Mouse (Mus musculus) heart, embryonic 12.5 days (tissue): ENCODE measurements around the gene Stk40. TPM values are rescaled to one million over a fixed set of nuclear protein-coding genes. Genes with fewer than 3 reads are reported as not detected.
"Not testable (repeated sequence)": the region's sequence is repeated elsewhere in the genome, so short reads cannot be mapped to it uniquely, and the experiment has no call there.

Experiments
- ATAC-seq: fragments of 200-750 bp; cut with Nextera tagmentation; 2 replicates; pipeline ENCODE4 v1.8.0; 2017; ENCODE audit warnings: moderate TSS enrichment, moderate library complexity; ENCODE audit not compliant: insufficient number of reproducible peaks, low FRiP score
- H3K27ac ChIP-seq: fragments of 300-500 bp; sonication (generic); 2 replicates; pipeline ENCODE4 v1.5.1; 2016; ENCODE audit warnings: mild to moderate bottlenecking, moderate library complexity; ENCODE audit not compliant: poor library complexity, severe bottlenecking
- H3K27me3 ChIP-seq: fragments of 300-500 bp; sonication (generic); replicated peaks from 2 replicates; pipeline ENCODE4 v1.6.1; 2016; ENCODE audit warnings: mild to moderate bottlenecking, moderate library complexity
- H3K36me3 ChIP-seq: fragments of 300-500 bp; sonication (generic); 2 replicates; pipeline ENCODE4 v1.6.1; 2016; ENCODE audit warnings: mild to moderate bottlenecking, moderate library complexity
- H3K4me1 ChIP-seq: fragments of 300-500 bp; sonication (generic); replicated peaks from 2 replicates; pipeline ENCODE4 v1.6.1; 2016; ENCODE audit warnings: mild to moderate bottlenecking
- H3K4me2 ChIP-seq: fragments of 300-500 bp; sonication (generic); 2 replicates; pipeline ENCODE4 v1.6.1; 2016; ENCODE audit warnings: mild to moderate bottlenecking, moderate library complexity
- H3K4me3 ChIP-seq: fragments of 300-500 bp; sonication (generic); 2 replicates; pipeline ENCODE4 v1.5.1; 2016; ENCODE audit warnings: mild to moderate bottlenecking
- H3K9ac ChIP-seq: fragments of 300-500 bp; sonication (generic); 2 replicates; pipeline ENCODE4 v1.6.1; 2016; ENCODE audit warnings: mild to moderate bottlenecking, moderate library complexity
- H3K9me3 ChIP-seq: fragments of 300-500 bp; sonication (generic); replicated peaks from 2 replicates; pipeline ENCODE4 v1.6.1; 2016; ENCODE audit warnings: mild to moderate bottlenecking, moderate library complexity
- WGBS: fragments of 180-500 bp; shearing (Covaris S2); methylation state at CpG from one replicate; pipeline ENCODE4 v1.1.7; 2016; 5-methylcytosine and 5-hydroxymethylcytosine counted together
- polyA plus RNA-seq: library from polyadenylated mRNA; unstranded; fragments of >200 nt; fragmentation: Nextera tagmentation; extraction: Ambion mirVana; gene quantifications from 2 replicates; pipeline ENCODE4 v1.2.1, GENCODE M21; 2016

Gene Stk40
- polyA plus RNA-seq, 1 experiment from 2014 or later, result 35.0 TPM

GRCm38 (mm10) chr4:126081601-126082000 is 22.2 kb upstream of the Stk40 start:
- H3K27me3 ChIP-seq, result no peaks in the 10 kb centered on the region
- 0 out of 2 replicates have a peak, but pooled peaks cover 3% of the 10 kb centered on the region for H3K36me3 ChIP-seq
- no peak for ATAC-seq
- H3K9ac ChIP-seq, result no peak overlapping the region
- no peak overlapping the region for H3K4me2 ChIP-seq
- no peak overlapping the region for H3K27ac ChIP-seq
- no peaks in the 10 kb centered on the region for H3K9me3 ChIP-seq
- H3K4me3 ChIP-seq, result no peak overlapping the region
- 84% methylated on average over 1 of the region's 1 CpGs for WGBS
- no peaks in the 10 kb centered on the region for H3K4me1 ChIP-seq

GRCm38 (mm10) chr4:126083021-126083420 is 20.7 kb upstream of the Stk40 start:
- Histone ChIP-seq H3K27ac (no peak overlapping the region), H3K4me3 (no peak overlapping the region), H3K4me2 (no peak overlapping the region), H3K9ac (no peak overlapping the region), H3K36me3 (0 out of 2 replicates have a peak, but pooled peaks cover 3% of the 10 kb centered on the region), H3K27me3 (no peaks in the 10 kb centered on the region), H3K4me1 (peaks cover 9% of the 10 kb centered on the region; the same call in 1 of the 2 replicates), H3K9me3 (no peaks in the 10 kb centered on the region)
- ATAC-seq, result no peak
- WGBS, result 79% methylated on average over 9 of the region's 9 CpGs

GRCm38 (mm10) chr4:126084382-126084781 is 19.4 kb upstream of the Stk40 start:
- 63% methylated on average over 8 of the region's 8 CpGs for WGBS
- Histone ChIP-seq H3K27ac (no peak overlapping the region), H3K4me3 (no peak overlapping the region), H3K4me1 (peaks cover 9% of the 10 kb centered on the region; the same call in 1 of the 2 replicates), H3K9ac (no peak overlapping the region), H3K4me2 (no peak overlapping the region), H3K9me3 (no peaks in the 10 kb centered on the region), H3K27me3 (no peaks in the 10 kb centered on the region), H3K36me3 (0 out of 2 replicates have a peak, but pooled peaks cover 3% of the 10 kb centered on the region)
- ATAC-seq, result no peak

- Histone ChIP-seq H3K9ac (no peak overlapping the region), H3K4me1 (peaks cover 9% of the 10 kb centered on the region; the same call in 1 of the 2 replicates), H3K36me3 (0 out of 2 replicates have a peak, but pooled peaks cover 3% of the 10 kb centered on the region), H3K9me3 (no peaks in the 10 kb centered on the region), H3K27me3 (no peaks in the 10 kb centered on the region), H3K4me2 (no peak overlapping the region), H3K27ac (no peak overlapping the region), H3K4me3 (no peak overlapping the region)
- peak; percentile 73 for ATAC-seq
- 27% methylated on average over 7 of the region's 7 CpGs for WGBS
These were observed 17.7 kb upstream of the Stk40 start for GRCm38 (mm10) chr4:126085996-126086576.

- Histone ChIP-seq H3K4me2 (no peak overlapping the region), H3K4me1 (peaks cover 9% of the 10 kb centered on the region; the same call in 1 of the 2 replicates), H3K9me3 (no peaks in the 10 kb centered on the region), H3K36me3 (no peaks in the 10 kb centered on the region), H3K4me3 (no peak overlapping the region), H3K27ac (no peak overlapping the region), H3K9ac (no peak overlapping the region), H3K27me3 (no peaks in the 10 kb centered on the region)
- ATAC-seq, result no peak
- WGBS, result 58% methylated on average over 7 of the region's 7 CpGs
These were observed 13.5 kb upstream of the Stk40 start for GRCm38 (mm10) chr4:126090101-126090847.

GRCm38 (mm10) chr4:126090848-126091124 is 13.0 kb upstream of the Stk40 start:
- H3K27ac ChIP-seq, result no peak overlapping the region
- H3K9ac ChIP-seq, result no peak overlapping the region
- H3K4me3 ChIP-seq, result no peak overlapping the region
- peaks cover 9% of the 10 kb centered on the region; the same call in 1 of the 2 replicates for H3K4me1 ChIP-seq
- H3K27me3 ChIP-seq, result no peaks in the 10 kb centered on the region
- no peak for ATAC-seq
- H3K9me3 ChIP-seq, result no peaks in the 10 kb centered on the region
- H3K4me2 ChIP-seq, result no peak overlapping the region
- H3K36me3 ChIP-seq, result no peaks in the 10 kb centered on the region
- 72% methylated on average over 4 of the region's 4 CpGs for WGBS

- no peak overlapping the region for H3K4me2 ChIP-seq
- H3K4me3 ChIP-seq, result no peak overlapping the region
- no peak for ATAC-seq
- no peak overlapping the region for H3K27ac ChIP-seq
- no peaks in the 10 kb centered on the region for H3K27me3 ChIP-seq
- no peaks in the 10 kb centered on the region for H3K9me3 ChIP-seq
- no peak overlapping the region; the same call in 1 of the 2 replicates for H3K9ac ChIP-seq
- H3K4me1 ChIP-seq, result peaks cover 9% of the 10 kb centered on the region; the same call in 1 of the 2 replicates
- 77% methylated on average over 8 of the region's 8 CpGs for WGBS
- no peaks in the 10 kb centered on the region for H3K36me3 ChIP-seq
These were observed 11.9 kb upstream of the Stk40 start for GRCm38 (mm10) chr4:126091873-126092272.

- H3K4me2 ChIP-seq, result peak overlapping the region; percentile 69; the same call in 1 of the 2 replicates
- H3K27ac ChIP-seq, H3K9ac ChIP-seq, ATAC-seq, H3K9me3 ChIP-seq, H3K4me3 ChIP-seq, H3K27me3 ChIP-seq, H3K36me3 ChIP-seq: not testable (repeated sequence)
- H3K4me1 ChIP-seq, result peaks cover 28% of the 10 kb centered on the region
- 50% methylated on average over 14 of the region's 14 CpGs for WGBS
These were observed 7.9 kb upstream of the Stk40 start for GRCm38 (mm10) chr4:126095622-126096430.

- H3K27me3 ChIP-seq, result no peaks in the 10 kb centered on the region
- H3K4me3 ChIP-seq, result peak within 1 kb of the TSS; percentile 75
- ATAC-seq, result peak; percentile 97
- peaks cover 12% of the 10 kb centered on the region; the same call in 1 of the 2 replicates for H3K36me3 ChIP-seq
- peak within 1 kb of the TSS; percentile 81 for H3K9ac ChIP-seq
- H3K4me2 ChIP-seq, result peak within 1 kb of the TSS; percentile 69
- peaks cover 28% of the 10 kb centered on the region for H3K4me1 ChIP-seq
- WGBS, result 3% methylated on average over 37 of the region's 37 CpGs
- peak within 1 kb of the TSS; percentile 77; the same call in 1 of the 2 replicates for H3K27ac ChIP-seq
- H3K9me3 ChIP-seq, result no peaks in the 10 kb centered on the region
These were observed 7.2 kb upstream of the Stk40 start, which contains the start of gene Lsm10 for GRCm38 (mm10) chr4:126096464-126097111. TSS of gene Lsm10 (plus strand) at chr4:126096623.

GRCm38 (mm10) chr4:126097711-126098253 is 6.0 kb upstream of the Stk40 start:
- Histone ChIP-seq H3K4me1 (peaks cover 37% of the 10 kb centered on the region), H3K4me3 (no peak overlapping the region), H3K27ac (no peak overlapping the region), H3K27me3 (no peaks in the 10 kb centered on the region), H3K9ac (no peak overlapping the region), H3K36me3 (peaks cover 14% of the 10 kb centered on the region; the same call in 1 of the 2 replicates), H3K4me2 (0 out of 2 replicates have a peak overlapping the region, but pooled peaks have one; percentile 69), H3K9me3 (no peaks in the 10 kb centered on the region)
- ATAC-seq, result no peak
- 93% methylated on average over 20 of the region's 20 CpGs for WGBS
